Mouse (Mus musculus): ENCODE data around the gene Arcn1.

- TF ChIP-seq CTCF (IDR thresholded peaks at IDR 0.05; ENCODE audit: borderline replicate concordance, extremely low read depth, insufficient read depth, insufficient read length) (no peak), POLR2A (IDR thresholded peaks at IDR 0.05; ENCODE audit: borderline replicate concordance, extremely low read depth, insufficient read depth, insufficient read length, poor library complexity, severe bottlenecking) (no peak)
Measured at GRCm38 (mm10) chr9:44699730-44700129, 67.9 kb downstream of the Arcn1 start.

Data from brain, embryonic 14.5 days (tissue).